Mouse (Mus musculus): ENCODE data around the gene 1700029F12Rik.

1700029F12Rik gene

DNA sequence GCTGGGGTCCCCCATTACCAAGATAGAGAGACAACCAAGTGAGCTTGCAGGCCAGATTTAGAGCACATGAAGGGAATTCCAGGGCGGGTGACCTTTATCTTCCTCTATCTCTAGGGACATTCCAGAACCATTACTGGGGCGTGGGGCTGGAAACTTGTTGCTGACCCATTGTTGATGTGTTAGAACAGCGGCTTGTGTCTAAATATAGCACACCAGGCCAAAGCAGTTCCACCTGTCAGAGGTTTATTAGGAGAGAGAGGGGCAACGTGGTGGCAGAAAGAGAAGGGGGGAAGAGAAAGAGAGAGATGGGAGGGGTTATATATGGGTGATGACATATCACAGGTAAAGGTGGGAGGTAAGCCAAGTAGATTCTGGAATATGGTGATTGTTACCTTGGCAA, 12.3 kb downstream of the 1700029F12Rik start:
- no peak for DNase-seq

GRCm38 (mm10) chr13:97020122-97020521, 14.0 kb downstream of the 1700029F12Rik start:
- no peak for DNase-seq

DNA sequence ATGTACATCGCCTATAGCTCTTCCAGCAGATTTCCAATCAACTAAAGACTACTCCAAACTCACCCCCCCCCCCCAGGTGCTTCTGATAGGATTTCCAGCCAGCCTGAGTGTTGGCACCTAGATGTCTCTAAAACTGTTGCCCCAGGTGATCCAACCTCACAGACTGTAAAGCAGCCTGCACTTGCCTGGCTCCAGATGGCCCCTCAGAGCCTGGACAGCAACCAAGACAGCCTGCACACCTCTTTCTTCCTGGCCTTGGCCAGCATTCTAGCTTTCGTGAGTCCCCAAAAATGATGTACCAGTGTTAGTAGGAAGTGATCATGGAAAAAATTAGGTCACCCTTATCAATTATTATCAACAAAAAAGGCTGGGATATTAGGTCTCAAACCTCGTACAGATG, 16.5 kb downstream of the 1700029F12Rik start:
- no peak for DNase-seq

DNA sequence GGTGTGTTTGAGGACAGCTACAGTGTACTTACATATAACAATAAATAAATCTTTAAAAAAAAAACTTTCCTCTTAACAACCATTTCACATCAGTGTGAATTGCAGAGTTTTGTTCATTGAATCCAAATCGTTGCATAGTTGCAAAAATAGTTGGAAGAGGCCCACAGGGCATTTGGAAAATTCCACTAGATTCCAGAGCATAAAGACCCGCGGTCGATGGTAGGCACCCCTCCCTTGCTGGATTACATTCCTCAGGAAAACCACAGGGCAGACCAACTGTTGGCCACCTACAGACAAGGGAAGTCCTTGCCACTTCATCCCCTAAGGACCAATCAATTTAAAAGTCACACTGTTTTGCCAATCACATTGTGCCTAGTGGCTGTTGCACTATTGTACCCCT, 19.8 kb downstream of the 1700029F12Rik start:
- DNase-seq = no peak

- DNase-seq = no peak
Measured at GRCm38 (mm10) chr13:97008266-97009153, 25.7 kb downstream of the 1700029F12Rik start.

DNA sequence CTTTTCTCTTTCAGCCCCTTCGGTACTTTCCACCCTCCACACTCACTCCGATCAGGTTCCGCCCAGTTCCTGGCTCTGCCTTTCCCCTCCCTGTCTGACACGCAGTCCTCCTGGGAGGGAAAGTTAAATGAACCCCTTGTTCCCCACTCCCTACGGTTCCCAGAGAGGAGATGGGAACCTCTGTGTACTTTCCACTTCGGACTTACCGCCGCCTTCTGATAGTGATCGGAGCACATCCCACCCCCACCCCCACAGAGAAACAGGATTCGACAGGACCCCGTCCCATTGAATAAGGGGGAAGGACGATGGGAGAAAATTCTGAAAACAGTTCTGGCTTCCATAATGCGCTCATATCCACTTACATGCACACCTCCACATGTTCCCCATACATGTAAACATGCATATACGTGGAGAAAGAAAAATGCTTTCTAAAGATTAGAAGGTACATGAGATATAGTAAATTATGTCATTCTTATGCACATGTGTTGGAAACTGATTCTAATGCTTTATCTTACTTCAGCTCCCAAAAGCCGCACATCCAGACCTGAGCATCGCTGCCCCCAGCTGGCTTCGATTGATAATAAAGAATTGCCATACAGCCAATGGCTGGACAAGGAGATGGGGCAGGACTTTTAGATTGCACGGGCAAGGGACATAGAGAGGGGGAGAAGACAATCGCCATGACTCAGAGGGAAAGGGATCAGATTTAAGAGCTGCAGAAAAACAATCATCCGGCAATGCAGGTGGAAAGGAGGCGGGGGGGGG, 26.5 kb downstream of the 1700029F12Rik start:
- DNase-seq = no peak

DNA sequence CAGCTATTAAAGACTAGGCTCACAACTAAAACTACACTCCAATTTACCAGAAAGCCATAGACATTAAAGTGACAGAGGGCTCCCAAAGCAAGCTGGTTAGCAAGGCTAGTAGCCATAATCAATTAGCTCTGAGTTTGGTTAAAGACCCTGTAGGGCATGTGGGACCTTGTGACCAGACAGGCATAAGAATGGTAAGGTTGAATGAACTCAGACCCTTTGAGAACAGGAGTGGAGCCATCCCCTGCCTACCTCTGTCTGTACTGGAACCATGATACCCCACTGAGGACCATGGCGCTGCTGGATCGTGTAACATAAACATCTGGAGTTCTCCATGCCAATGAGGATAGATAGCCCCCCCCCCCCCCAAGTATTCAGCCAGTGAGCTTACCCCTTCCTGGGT, 27.4 kb downstream of the 1700029F12Rik start:
- DNase-seq = no peak

DNA sequence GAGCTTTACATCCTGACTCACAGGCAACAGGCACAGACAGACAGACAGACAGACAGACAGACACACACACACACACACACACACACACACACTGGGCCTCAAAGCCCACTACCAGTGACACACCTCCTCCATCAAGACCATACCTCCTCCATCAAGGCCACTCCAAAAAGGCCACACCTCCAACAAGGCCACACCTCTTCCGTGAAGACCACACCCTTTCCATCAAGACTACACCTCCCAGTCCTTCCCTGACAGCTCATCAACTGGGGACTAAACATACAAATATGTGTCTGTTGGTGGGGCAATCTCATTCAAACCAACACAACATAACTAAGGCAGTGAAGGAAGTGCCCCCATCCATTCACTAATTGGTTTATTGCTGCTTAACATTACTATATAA, 37.1 kb downstream of the 1700029F12Rik start:
- DNase-seq = no peak

GRCm38 (mm10) chr13:96995243-96995642, 38.9 kb downstream of the 1700029F12Rik start:
- DNase-seq = no peak

DNA sequence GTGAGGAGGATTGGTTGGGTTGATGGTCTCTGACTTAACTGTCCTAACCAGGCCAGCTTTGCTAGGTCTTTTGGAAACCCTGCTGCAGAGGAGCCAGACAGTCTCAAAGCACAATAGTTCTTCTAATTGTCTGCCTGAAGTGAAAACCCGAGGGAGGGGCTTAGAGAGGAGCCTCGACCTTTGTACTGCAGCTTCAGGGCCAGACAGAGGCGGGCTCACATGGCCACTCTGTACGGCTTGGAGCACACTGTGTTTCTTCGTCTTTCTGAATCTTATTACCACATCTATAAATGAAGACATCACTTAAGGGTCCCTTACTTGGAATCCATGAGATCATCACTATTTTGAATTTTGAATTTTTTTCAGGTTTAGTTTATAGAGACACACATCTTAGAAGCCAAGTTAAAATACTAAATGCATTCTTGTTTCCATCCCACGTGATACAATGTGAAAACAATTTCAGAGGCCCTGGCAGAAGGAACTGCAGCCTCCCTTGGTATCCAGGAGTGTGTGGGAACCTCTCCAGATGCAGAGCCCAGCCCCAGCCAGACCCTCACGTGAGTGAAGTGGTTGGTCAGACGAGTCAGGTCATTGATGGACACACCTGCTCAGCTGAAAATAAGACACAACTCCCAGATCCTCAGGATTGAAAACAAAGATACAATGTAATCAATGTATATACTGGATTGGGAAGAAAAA, 40.7 kb downstream of the 1700029F12Rik start:
- peak; percentile 34 for DNase-seq

GRCm38 (mm10) chr13:96990561-96991265, 43.4 kb downstream of the 1700029F12Rik start:
- DNase-seq = no peak

GRCm38 (mm10) chr13:96990045-96990444, 44.1 kb downstream of the 1700029F12Rik start:
- DNase-seq = no peak

GRCm38 (mm10) chr13:96989129-96989528, 45.0 kb downstream of the 1700029F12Rik start:
- no peak for DNase-seq

GRCm38 (mm10) chr13:96985599-96986275, 48.4 kb downstream of the 1700029F12Rik start:
- peak; percentile 53 for DNase-seq

- no peak for DNase-seq
Measured at GRCm38 (mm10) chr13:96984688-96985087, 49.5 kb downstream of the 1700029F12Rik start.

DNA sequence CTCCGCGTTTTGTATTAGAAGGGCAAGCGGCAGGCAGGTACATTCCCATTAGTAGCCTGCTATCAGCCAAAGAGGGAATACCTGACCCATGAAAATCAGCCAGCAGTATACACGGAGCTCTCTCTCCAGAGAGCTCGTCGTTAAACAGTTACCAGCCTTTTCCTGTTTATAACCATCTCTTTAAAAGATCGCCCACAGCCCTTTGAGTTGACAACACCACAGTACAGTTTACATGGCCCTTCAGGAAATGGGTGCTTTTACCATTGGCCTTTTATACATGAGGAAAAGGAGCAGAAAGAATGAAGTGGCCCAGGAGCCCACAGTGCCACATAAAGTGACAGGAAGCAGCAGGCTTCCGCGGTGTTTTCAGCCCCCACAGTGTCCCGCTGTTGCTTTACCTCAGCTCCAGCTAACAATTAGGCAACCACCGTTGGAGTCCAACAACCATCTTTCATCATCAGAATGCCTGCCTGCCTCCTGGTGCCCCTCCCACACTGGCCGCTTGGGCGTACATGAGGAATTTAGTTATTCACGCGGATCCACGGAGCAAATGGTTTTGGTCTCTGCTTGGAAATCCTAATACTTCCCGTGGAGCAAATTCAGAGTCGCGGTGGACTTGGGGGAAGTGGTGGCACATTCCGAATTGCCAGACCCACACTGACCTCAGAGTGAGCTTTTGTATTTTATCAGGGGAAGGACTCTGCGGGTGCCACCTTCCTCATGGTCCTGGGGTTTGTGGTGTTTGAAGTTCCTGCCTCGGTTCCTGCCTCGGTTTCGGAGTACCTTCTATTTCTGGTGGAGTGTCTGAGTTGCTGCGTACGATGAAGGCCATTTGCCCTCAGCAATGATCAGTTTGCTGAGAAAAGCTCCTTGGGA, 50.7 kb downstream of the 1700029F12Rik start:
- peak; percentile 73 for DNase-seq

DNA sequence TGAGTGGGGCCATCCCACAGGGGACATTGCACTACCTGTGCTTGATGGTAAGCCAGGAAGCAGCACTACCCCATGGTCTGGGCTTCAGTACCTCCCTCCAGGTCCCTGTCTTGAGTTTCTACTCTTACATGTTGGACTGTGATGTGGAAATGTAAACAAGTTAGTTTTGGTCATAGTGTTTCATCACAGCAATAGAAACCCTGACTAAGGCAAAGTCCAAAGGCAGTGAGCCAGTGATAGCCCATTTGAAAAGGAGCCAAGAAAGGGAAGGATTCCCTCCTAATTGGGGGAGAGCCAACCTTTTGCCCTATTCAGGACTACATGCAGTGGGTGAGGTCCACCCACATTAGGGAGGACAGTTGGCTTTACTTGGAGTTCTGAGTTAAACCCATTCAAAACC, 53.6 kb downstream of the 1700029F12Rik start:
- DNase-seq = no peak

- no peak for DNase-seq
Measured at GRCm38 (mm10) chr13:96976986-96977595, 57.1 kb downstream of the 1700029F12Rik start.

DNA sequence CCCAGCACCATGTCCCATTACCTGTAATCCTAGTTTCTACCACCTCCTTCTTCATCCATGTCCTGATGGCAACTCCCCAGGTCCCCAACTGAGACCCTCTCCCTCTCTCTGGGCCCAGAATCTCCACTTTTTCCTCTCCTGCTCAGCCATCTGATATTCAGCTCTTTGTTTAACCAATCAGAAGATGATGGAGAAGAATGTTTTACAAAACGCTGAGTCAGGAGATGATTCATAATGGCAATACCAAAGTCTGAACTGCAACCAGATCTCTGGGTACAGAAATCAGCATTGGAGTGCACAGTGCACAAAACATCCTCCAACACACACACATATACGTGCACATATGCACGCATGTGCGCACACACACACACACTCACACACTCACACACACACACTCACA, 60.8 kb downstream of the 1700029F12Rik start:
- no peak for DNase-seq

Data from kidney, adult 11 months (tissue).